Mouse (Mus musculus) frontal cortex, adult 2 months (tissue): Measurements from ENCODE around the gene Tmem56. TPM values are rescaled to one million over a fixed set of nuclear protein-coding genes. Genes with fewer than 3 reads are reported as not detected.

ENCODE experiments used
- DNase-seq, 2 experiments: peaks; one replicate each; pipeline ENCODE4 v3.0.0; 2022; ENCODE audit warnings: low spot score in 1 of 2; ENCODE audit errors: extremely low spot score in 1 of 2
- polyA plus RNA-seq: library from polyadenylated mRNA; depleted of rRNA; stranded (reverse); fragments of >200 nt; gene quantifications from 2 replicates; pipeline ENCODE4 v1.2.3, GENCODE M21; 2012

Tmem56 gene
- polyA plus RNA-seq, 1 experiment: 16.7 TPM

DNA sequence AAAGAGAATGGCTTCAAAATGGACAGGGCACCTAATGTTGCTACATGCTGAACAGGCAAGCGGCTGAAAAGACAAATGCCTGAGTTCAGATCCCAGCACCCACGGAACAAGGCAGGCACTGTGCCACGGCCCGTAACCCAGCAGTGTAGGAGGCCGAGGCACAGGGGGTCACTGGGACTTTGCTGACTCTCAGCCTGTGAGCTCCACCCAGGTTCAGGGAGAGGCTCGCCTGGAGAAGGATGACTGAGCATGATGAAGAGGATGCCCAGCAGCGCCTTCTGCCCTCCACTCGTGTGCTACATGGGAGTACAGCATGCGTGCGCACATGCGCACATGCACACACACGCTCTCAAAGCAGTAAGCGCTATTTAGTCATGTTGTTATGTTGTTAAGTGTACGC lies 3.2 kb downstream of the Tmem56 start:
- DNase-seq: no peak

DNA sequence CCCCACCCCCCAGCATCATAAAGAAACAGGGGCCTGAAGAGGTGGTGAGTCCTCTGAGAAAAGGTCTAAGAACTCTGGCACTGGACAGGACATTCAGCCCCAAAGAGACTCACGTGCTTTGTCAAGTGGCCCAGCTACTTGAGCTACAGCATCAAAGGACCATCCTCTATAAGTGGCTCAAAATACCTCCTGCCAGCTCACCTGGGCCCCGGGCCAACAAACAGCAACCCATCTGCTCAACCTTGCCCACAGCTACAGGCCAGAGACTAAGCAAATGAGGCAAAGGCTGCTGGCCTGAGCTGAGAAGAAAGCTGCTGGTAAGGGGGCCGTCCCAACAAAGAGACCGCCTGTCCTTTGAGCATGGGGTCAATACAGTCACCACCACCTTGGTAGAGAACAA lies 5.3 kb downstream of the Tmem56 start:
- DNase-seq: no peak

DNA sequence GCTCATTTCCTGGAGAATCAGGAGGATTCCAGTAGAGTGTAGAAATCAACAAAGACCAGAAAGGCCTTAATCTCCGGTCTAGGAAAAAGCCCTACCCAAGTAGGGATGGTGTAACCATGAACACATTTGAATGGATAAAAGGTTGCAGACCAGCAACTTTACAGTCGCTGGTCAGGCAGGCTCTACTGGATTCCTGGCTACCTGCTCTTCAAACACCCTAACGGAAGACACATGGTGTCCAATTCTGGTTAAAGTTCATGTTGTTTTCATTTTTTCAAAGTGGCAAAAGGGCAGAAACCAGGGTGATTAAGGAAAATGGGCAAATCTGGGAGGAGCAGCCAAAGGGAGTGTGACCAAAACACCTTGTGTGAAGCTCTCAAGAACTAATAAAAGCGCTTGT lies 5.9 kb downstream of the Tmem56 start:
- DNase-seq: no peak

DNA sequence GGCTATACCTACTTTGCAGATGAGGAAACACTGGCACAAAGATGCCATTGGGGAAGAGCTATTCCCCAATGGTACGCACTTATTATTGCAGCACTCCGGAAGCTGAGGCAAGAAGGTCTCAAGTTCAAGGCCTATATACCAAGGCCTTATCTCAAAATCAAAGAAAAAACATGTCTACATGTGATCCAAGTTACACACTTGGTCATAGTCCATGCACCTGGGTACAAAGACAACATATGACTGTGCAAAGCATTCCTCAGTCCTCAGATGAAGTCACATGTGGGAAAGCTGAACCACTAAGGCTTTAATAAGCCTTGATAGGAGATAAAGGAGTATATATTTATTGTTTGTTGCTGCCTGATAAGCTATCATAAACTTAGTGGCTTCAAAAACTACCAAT lies 8.9 kb downstream of the Tmem56 start:
- DNase-seq: no peak

DNA sequence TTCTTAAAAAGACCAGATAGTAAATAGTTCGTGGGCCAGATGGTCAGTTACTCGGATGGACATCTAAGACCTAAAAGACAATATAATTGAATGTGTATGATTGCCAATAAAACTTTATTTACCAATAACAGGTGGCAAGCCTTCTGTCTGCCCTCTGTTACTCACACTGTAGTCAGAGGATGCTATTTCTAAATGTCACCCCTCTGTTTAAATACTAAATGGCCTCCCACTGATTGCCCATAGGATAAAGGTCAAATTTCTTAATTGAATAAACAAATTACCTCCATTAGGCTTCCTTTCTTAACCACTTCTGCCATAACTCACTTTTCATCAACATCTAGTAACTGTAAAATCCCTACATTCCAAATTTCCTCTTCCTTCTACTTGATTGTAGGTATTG lies 10.3 kb downstream of the Tmem56 start:
- DNase-seq: no peak

DNA sequence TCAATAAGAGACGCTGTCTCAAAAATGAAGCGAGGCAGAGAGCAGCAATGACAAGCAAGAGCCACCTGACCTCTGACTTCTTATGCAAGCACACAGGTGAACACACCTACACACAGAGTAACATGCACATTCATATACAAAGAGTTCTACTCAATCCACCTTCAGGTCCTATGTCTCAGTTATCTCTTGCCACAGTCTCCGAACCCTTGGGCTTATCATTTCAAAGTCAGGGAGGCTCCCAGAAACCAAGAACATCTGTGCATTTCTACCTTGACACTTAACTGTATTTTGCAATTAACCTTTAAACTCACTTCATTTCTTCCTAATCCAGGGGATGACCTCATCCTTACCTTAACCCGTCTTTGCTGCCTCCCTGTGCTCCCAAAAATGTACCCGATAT lies 15.6 kb downstream of the Tmem56 start:
- no peak for DNase-seq

DNA sequence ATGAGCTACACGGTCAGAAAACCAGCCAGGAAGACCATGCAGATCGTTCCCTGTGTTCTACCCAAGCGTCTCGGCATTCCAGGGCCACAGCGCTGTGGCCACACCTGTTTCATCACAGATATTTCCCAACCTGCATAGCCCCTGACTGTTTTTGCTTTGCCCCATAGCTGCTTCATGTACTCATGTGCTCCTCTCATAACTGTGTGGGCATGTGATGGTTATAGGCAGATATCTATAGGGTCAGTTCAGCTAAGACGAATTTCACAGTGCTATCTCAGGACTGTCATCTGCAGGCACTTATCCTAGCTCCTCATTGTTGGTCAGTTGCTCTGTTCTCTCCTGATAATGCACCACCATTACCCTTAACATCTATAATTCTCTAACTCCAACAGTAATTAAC lies 18.7 kb downstream of the Tmem56 start:
- no peak for DNase-seq

DNA sequence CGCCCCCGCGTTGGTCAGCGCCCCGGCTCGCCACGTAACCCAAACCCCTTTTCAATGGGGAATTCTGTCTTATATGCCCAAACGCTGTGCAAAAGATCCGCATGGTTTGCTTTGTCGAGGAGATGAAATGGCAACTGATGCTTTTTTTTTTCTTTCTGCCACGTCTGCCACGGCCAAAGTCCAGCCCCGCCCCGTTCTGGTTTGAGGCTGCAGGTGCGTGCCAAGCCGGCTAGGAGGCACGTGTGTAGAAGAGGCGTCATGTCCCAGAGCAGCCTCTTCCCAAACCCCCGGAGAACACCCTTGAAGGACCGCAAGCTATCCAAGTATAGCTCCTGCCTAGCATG lies 19.7 kb downstream of the Tmem56 start:
- peak in 1 of 2 experiments; percentile 53 for DNase-seq

DNA sequence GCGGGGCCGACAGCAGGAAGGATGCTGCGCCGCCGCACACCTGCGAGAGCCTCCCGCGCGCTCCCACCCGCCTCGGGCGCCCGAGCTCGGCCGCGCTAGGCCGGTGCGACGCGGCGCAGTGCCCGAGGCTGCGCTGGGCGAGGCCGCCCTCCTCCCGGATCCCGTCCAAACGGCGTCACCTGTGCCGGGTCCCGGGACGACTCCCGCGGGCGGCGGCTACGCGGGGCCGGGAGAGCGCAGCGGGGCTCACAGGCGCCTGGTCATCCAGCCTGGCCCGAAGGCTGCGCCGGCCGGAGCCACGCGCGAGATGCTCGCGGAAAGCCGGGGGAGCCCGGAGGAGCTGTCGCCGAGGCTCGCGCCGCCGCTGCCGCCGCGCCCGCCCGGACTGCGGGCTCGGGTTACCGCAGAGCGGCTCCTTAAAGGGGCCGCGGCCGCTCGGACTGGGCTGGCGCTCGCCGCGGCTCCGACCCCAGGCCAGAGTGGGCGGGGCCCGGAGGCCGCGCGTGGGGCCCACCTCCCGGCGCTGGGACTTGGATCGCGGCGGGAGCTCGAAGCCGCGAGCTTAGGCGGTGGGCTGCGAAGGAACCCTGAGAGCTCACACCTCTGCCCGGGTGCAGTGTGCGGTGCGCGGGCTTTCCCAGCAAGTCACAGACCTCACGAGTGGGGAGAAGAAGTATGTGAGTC lies 20.2 kb downstream of the Tmem56 start:
- peak in 1 of 2 experiments; percentile 28 for DNase-seq

DNA sequence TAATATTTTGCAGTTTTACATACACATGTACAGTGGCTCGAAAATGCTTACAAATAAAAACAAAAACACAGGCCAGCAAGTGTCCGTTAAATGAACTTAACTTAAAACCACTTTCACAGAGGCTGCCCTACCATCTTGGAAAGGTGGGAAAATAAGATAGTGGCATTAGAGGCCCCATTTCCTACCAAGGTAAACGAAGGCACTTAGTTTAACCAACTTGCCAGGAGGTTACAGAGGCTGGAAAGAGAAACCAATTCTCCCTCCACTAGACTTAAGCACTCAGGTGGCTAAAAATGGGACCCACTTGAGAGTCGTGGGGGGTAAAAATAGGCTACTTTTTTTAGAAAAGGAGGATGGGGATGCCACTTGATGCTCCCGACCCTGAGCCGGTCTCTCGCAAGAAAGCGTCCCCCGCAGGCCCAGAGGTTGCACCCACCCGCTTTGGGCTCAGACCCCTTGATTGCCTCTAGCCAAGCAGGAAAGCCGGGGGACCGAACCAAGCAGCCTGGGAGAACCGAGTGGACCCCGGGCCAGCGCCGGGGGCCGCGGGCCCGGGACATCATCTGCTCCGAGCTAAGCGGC lies 20.9 kb downstream of the Tmem56 start:
- no peak for DNase-seq

DNA sequence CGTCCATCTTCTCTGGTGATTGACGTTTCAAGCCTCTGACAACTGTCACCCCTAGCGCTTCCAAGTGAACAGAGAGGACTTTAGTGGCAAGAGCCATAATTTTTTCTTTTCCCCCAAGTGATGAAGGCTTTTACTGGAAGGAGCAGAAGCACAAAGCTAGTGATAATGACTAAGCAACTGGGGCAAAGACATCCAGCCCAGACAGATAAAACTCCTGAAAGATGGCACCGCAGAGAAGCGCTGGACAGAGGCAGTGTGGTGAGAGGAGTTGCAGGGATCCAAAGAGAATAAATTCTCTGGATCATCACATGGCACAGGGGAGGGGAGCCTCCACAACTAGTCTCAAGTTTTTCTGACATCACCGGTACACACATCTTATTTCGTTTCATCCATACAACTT lies 21.6 kb downstream of the Tmem56 start:
- DNase-seq: no peak

DNA sequence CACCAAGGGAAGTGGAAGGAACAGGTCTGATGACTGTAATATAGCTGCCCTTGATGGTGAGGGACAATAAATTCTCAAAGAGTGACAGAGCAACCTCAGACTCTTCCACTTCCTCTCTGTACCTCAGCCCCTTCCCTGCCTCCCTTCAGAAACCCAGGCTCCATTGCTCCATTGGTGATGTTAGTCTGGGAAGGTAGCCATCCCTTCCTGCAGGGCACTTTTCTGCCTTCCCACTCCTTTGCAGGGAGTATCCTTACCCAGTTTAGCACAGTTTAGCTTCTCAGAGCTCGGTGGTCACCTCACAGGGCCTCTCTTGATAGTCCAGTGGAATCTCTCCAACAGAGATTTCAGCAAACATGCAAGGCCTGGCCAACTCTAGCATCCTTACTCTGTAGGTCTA lies 22.1 kb downstream of the Tmem56 start:
- DNase-seq: no peak

DNA sequence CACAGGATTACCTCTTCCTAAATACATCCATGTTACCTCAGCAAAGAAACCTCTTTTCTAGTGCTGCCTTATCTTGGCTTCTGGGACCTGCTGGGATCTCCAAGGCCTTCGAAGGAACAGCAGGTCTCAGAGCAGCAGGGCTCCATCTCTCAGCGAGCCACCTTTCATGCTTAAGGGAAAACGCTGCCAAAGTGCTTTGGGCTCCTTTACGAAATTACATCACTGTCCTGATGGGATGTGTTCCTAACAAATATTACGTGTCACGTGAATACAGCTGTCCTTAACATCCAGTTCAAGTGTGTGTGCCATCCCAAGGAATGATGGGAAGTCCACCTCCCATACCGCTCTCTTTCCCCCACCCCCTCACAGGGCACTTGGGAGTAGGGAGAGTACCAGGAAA lies 22.9 kb downstream of the Tmem56 start:
- DNase-seq: no peak

DNA sequence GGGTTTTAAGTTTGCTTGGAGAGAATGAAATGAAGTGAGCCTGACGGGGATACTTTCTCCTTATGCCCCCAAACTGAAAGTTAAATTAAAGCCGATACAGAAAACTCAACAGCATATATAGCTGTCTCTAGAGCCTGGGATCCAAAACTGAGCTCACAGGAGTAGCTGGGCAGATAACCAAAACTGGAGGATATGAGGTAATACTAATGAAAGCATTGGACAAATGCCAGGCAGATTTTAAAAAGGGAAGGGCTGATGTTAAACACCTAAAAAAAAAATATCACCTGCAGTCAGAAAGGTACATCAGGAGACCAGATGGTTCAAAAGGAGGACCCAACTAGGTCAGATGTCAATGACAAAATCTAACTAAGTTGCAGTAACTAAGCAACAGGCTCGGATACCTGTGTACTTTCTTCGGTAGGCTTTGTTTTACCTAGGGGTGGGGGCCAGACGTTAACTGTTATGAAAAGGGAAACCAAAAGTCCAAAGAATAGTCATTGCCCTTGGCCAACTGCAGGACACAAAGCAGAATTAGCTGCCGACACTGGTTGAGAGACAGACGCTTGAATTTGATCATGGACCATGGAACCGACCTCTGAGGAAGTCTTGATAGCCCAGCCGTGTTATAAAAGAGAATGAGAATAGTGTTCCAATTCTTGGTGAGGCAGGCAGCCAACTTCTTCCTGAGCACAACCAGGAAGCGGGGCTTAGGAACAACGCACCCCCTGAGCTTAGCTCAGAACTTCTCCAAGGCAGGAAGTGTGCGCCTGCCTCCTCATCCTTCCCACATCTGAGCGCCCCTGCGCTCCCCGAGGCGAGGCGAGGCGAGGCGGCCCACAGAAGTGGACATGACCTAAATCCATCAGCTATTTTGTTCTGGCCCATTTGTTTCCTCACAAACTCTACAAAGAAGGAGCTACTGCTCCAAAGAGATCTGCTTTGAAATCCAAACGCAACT lies 24.1 kb downstream of the Tmem56 start:
- DNase-seq: peak in 1 of 2 experiments; percentile 66

DNA sequence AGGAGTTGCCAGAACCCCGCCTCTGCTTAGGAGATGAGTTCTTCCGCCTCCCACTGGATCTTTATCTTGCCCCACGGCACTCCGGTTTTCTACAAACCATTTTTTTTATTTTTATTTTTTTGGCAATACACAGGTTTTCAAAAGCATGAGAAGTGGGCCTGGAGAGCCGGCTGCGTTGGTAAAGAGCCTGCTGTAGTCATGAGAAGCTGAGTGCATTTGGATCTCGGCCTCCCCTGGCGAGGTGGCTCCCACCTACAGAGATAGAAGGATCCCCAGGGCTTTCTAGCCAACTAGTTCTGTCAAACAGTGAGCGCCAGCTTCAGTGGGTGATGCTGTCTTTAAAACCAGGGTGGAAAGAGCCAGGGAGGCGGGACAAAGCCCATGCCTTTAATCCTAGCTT lies 25.5 kb downstream of the Tmem56 start:
- peak; percentile 55 to 77 for DNase-seq

DNA sequence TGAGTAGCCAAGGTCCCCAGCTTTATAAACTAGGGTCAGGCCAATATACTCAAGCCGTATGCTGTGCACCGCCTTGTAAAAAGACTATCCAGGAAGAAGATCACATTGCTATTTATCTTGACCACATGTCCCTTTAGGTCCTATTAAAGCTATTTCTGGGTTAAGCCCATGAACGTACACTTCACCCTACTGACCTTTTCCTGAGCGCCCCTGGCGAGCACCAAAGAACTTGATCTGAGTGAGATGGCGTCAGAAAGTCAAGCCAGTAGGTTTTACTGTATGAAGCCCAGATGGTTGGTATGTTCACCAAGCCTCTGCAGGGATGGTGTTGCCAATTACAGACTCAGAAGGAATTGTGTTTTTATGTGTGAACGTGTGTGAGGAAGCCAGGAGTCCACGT lies 26.8 kb downstream of the Tmem56 start:
- DNase-seq: no peak

DNA sequence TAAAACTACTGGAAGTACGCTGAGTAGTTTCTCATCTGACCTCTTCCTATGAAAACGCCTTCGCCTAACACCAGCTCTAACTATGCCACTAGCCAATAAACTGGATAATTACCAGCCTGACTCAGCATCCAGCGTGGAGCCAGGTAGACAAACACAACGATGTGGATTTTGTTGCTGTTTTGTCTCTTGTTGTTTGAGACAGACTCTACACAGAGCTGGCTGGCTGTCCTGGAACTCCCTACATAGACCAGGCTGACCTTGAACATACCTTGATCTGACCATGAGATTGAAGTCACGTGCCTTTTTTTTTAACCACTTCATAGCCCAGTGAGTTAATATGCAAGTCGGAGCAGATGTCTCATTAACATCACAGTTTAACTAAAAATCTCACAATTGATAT lies 27.4 kb downstream of the Tmem56 start:
- no peak for DNase-seq

DNA sequence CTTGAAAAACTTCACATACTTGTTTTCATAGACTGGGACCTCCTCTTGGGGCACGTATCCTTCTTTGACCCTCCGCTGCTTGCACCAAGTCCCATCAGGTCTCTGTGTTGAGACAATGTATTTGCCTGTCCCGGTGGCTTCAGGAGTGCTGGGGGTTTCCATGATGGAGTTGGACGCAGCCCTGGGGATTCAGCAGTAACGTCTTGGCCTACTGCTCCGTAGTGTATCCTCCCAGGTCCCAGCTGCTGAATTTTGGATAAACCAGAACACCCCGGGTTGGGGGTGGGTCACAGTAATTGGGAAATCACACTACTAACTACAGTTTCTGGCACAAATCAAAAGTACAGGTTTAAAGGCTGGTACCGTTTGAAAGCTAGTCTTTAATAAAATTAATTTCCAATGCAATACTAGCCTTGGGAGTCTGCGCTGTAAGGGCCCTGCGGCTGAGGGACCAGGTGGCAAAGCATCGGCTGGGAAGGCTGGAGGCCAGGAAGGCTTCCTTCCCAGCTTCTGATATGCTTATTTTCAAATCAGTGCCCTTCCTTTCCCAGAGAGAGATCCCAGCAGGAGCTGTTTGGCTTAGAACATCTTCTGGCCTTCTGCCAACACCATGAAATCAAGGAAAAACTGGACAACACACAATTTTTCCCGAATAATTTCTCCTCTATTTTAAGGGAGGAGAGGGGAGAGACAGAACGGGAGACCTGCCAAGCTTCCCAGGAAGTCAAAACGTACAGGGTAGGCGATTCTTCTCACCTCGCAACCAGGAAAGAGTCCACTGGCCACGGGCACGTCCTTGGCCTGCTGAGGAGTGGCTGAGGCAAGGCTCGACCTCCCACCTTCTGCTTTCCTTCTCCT lies 32.1 kb downstream of the Tmem56 start:
- no peak for DNase-seq

DNA sequence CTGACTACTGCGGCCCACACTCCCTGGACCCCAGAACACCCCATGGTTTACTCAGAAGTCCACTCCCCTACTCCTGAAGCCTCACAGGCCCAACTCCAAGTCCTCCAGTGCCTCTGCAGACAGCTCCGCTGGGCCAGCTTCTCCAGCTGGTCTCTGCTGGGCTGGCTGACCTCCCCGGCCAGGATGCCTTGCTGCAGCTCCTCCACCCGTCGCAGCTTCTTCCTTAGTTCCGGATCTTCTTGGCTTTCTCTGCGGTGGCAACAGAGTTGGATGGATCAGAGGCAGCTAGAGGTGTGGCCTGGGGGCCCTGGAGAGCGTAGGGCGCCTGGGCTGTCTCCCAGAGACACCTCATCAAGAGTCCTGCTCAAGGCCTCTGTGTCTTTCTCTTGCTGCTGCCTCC lies 32.9 kb downstream of the Tmem56 start:
- DNase-seq: no peak

DNA sequence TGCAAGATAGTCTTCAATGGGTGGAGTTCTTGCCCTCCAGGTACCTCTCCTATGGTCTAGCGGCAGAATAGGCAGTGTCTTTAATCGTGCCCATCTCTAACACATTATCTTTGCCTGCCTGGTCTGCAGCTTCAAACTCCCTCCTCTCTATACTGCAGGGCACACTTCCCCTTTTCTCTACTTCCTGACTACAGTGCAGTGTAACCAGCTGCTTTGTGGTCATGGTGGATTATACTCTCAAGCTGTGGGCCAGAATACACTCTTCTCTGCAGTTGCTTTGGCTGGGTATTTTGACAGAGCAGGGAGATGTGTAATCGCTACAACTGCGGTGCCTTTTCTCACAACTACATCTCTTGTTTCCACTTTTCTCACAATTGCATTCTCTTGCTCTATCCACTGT lies 40.0 kb downstream of the Tmem56 start:
- no peak for DNase-seq
